Mouse (Mus musculus): ENCODE results near the gene Gm30083. TPM values are rescaled to one million over a fixed set of nuclear protein-coding genes. Genes with fewer than 3 reads are reported as not detected.
A peak's percentile ranks its signal among the peaks of the same experiment; 100 is the strongest.

The Gm30083 gene
- polyA plus RNA-seq, 1 experiment from 2014 or later = not detected

- Histone ChIP-seq H3K36me3 (ENCODE audit: control insufficient read depth, insufficient read depth) (no peaks in the 10 kb centered on the region), H3K4me1 (ENCODE audit: control insufficient read depth, insufficient read depth, low read length) (no peaks in the 10 kb centered on the region; the same call in 1 of the 2 replicates), H3K9me3 (replicated peaks; ENCODE audit: control insufficient read depth, low read length) (no peaks in the 10 kb centered on the region), H3K9ac (ENCODE audit: low read length) (no peak overlapping the region), H3K27me3 (ENCODE audit: control insufficient read depth, insufficient read depth, low read length) (peaks cover 10% of the 10 kb centered on the region), H3K4me2 (ENCODE audit: low read depth, low read length) (no peak overlapping the region), H3K27ac (ENCODE audit: low read length) (no peak overlapping the region), H3K4me3 (ENCODE audit: low read length) (no peak overlapping the region)
- no peak for ATAC-seq (replicated peaks; ENCODE audit: extremely low read depth, insufficient read depth, low FRiP score)
- WGBS = 41% methylated on average over 7 of the region's 7 CpGs
Observed at GRCm38 (mm10) chr14:33977748-33978147, 37.2 kb downstream of the Gm30083 start.

GRCm38 (mm10) chr14:33974752-33975151 lies 40.2 kb downstream of the Gm30083 start:
- no peak overlapping the region for H3K4me3 ChIP-seq (ENCODE audit: low read length)
- peaks cover 10% of the 10 kb centered on the region for H3K27me3 ChIP-seq (ENCODE audit: control insufficient read depth, insufficient read depth, low read length)
- no peak for ATAC-seq (replicated peaks; ENCODE audit: extremely low read depth, insufficient read depth, low FRiP score)
- WGBS = 63% methylated on average over 5 of the region's 5 CpGs
- H3K27ac ChIP-seq (ENCODE audit: low read length) = no peak overlapping the region
- no peaks in the 10 kb centered on the region; the same call in 1 of the 2 replicates for H3K4me1 ChIP-seq (ENCODE audit: control insufficient read depth, insufficient read depth, low read length)
- H3K9ac ChIP-seq (ENCODE audit: low read length) = no peak overlapping the region
- H3K36me3 ChIP-seq (ENCODE audit: control insufficient read depth, insufficient read depth) = no peaks in the 10 kb centered on the region
- no peaks in the 10 kb centered on the region for H3K9me3 ChIP-seq (replicated peaks; ENCODE audit: control insufficient read depth, low read length)
- no peak overlapping the region for H3K4me2 ChIP-seq (ENCODE audit: low read depth, low read length)

GRCm38 (mm10) chr14:33972679-33973078 lies 42.3 kb downstream of the Gm30083 start:
- H3K36me3 ChIP-seq (ENCODE audit: control insufficient read depth, insufficient read depth) = no peaks in the 10 kb centered on the region
- H3K27ac ChIP-seq (ENCODE audit: low read length) = no peak overlapping the region
- ATAC-seq (replicated peaks; ENCODE audit: extremely low read depth, insufficient read depth, low FRiP score) = no peak
- no peak overlapping the region for H3K4me2 ChIP-seq (ENCODE audit: low read depth, low read length)
- peaks cover under 1% of the 10 kb centered on the region; the same call in 1 of the 2 replicates for H3K27me3 ChIP-seq (ENCODE audit: control insufficient read depth, insufficient read depth, low read length)
- 42% methylated on average over 7 of the region's 7 CpGs for WGBS
- H3K4me3 ChIP-seq (ENCODE audit: low read length) = no peak overlapping the region
- no peaks in the 10 kb centered on the region for H3K9me3 ChIP-seq (replicated peaks; ENCODE audit: control insufficient read depth, low read length)
- no peaks in the 10 kb centered on the region for H3K4me1 ChIP-seq (ENCODE audit: control insufficient read depth, insufficient read depth, low read length)
- no peak overlapping the region for H3K9ac ChIP-seq (ENCODE audit: low read length)

- no peaks in the 10 kb centered on the region for H3K4me1 ChIP-seq (ENCODE audit: control insufficient read depth, insufficient read depth, low read length)
- H3K36me3 ChIP-seq (ENCODE audit: control insufficient read depth, insufficient read depth) = no peaks in the 10 kb centered on the region
- 53% methylated on average over 7 of the region's 7 CpGs for WGBS
- no peaks in the 10 kb centered on the region for H3K27me3 ChIP-seq (ENCODE audit: control insufficient read depth, insufficient read depth, low read length)
- H3K4me3 ChIP-seq (ENCODE audit: low read length) = no peak overlapping the region
- H3K27ac ChIP-seq (ENCODE audit: low read length) = no peak overlapping the region
- H3K9me3 ChIP-seq (replicated peaks; ENCODE audit: control insufficient read depth, low read length) = no peaks in the 10 kb centered on the region
- H3K9ac ChIP-seq (ENCODE audit: low read length) = no peak overlapping the region
- ATAC-seq (replicated peaks; ENCODE audit: extremely low read depth, insufficient read depth, low FRiP score) = no peak
- no peak overlapping the region for H3K4me2 ChIP-seq (ENCODE audit: low read depth, low read length)
Observed at GRCm38 (mm10) chr14:33965675-33966074, 49.3 kb downstream of the Gm30083 start.

GRCm38 (mm10) chr14:33959341-33959740 lies 55.6 kb downstream of the Gm30083 start:
- WGBS = 9% methylated on average over 9 of the region's 9 CpGs
- Histone ChIP-seq H3K4me3 (ENCODE audit: low read length) (no peak overlapping the region), H3K9me3 (replicated peaks; ENCODE audit: control insufficient read depth, low read length) (no peaks in the 10 kb centered on the region), H3K9ac (ENCODE audit: low read length) (no peak overlapping the region), H3K4me2 (ENCODE audit: low read depth, low read length) (no peak overlapping the region), H3K36me3 (ENCODE audit: control insufficient read depth, insufficient read depth) (no peaks in the 10 kb centered on the region), H3K4me1 (ENCODE audit: control insufficient read depth, insufficient read depth, low read length) (peaks cover 4% of the 10 kb centered on the region), H3K27ac (ENCODE audit: low read length) (no peak overlapping the region), H3K27me3 (ENCODE audit: control insufficient read depth, insufficient read depth, low read length) (no peaks in the 10 kb centered on the region; the same call in 1 of the 2 replicates)
- 0 out of 2 replicates have a peak, but pooled peaks have one; percentile 12 for ATAC-seq (replicated peaks; ENCODE audit: extremely low read depth, insufficient read depth, low FRiP score)

GRCm38 (mm10) chr14:33958841-33959240 lies 56.1 kb downstream of the Gm30083 start:
- ATAC-seq (replicated peaks; ENCODE audit: extremely low read depth, insufficient read depth, low FRiP score) = no peak
- H3K27me3 ChIP-seq (ENCODE audit: control insufficient read depth, insufficient read depth, low read length) = no peaks in the 10 kb centered on the region; the same call in 1 of the 2 replicates
- no peak overlapping the region for H3K4me2 ChIP-seq (ENCODE audit: low read depth, low read length)
- peaks cover 4% of the 10 kb centered on the region for H3K4me1 ChIP-seq (ENCODE audit: control insufficient read depth, insufficient read depth, low read length)
- no peak overlapping the region for H3K9ac ChIP-seq (ENCODE audit: low read length)
- WGBS = 15% methylated on average over 3 of the region's 3 CpGs
- no peaks in the 10 kb centered on the region for H3K9me3 ChIP-seq (replicated peaks; ENCODE audit: control insufficient read depth, low read length)
- no peaks in the 10 kb centered on the region for H3K36me3 ChIP-seq (ENCODE audit: control insufficient read depth, insufficient read depth)
- no peak overlapping the region for H3K4me3 ChIP-seq (ENCODE audit: low read length)
- H3K27ac ChIP-seq (ENCODE audit: low read length) = no peak overlapping the region

- no peak overlapping the region for H3K27ac ChIP-seq (ENCODE audit: low read length)
- H3K36me3 ChIP-seq (ENCODE audit: control insufficient read depth, insufficient read depth) = no peaks in the 10 kb centered on the region
- H3K9ac ChIP-seq (ENCODE audit: low read length) = no peak overlapping the region
- peaks cover 4% of the 10 kb centered on the region for H3K4me1 ChIP-seq (ENCODE audit: control insufficient read depth, insufficient read depth, low read length)
- no peak for ATAC-seq (replicated peaks; ENCODE audit: extremely low read depth, insufficient read depth, low FRiP score)
- WGBS = 48% methylated on average over 4 of the region's 4 CpGs
- no peaks in the 10 kb centered on the region for H3K9me3 ChIP-seq (replicated peaks; ENCODE audit: control insufficient read depth, low read length)
- H3K4me3 ChIP-seq (ENCODE audit: low read length) = no peak overlapping the region
- no peaks in the 10 kb centered on the region; the same call in 1 of the 2 replicates for H3K27me3 ChIP-seq (ENCODE audit: control insufficient read depth, insufficient read depth, low read length)
- no peak overlapping the region for H3K4me2 ChIP-seq (ENCODE audit: low read depth, low read length)
Observed at GRCm38 (mm10) chr14:33958186-33958585, 56.8 kb downstream of the Gm30083 start.

GRCm38 (mm10) chr14:33956055-33956454 lies 58.9 kb downstream of the Gm30083 start:
- 66% methylated on average over 13 of the region's 13 CpGs for WGBS
- H3K4me2 ChIP-seq (ENCODE audit: low read depth, low read length) = no peak overlapping the region
- no peaks in the 10 kb centered on the region for H3K36me3 ChIP-seq (ENCODE audit: control insufficient read depth, insufficient read depth)
- H3K9ac ChIP-seq (ENCODE audit: low read length) = no peak overlapping the region
- no peaks in the 10 kb centered on the region; the same call in 1 of the 2 replicates for H3K27me3 ChIP-seq (ENCODE audit: control insufficient read depth, insufficient read depth, low read length)
- H3K27ac ChIP-seq (ENCODE audit: low read length) = no peak overlapping the region
- H3K4me3 ChIP-seq (ENCODE audit: low read length) = no peak overlapping the region
- ATAC-seq (replicated peaks; ENCODE audit: extremely low read depth, insufficient read depth, low FRiP score) = no peak
- H3K4me1 ChIP-seq (ENCODE audit: control insufficient read depth, insufficient read depth, low read length) = peaks cover 4% of the 10 kb centered on the region
- no peaks in the 10 kb centered on the region for H3K9me3 ChIP-seq (replicated peaks; ENCODE audit: control insufficient read depth, low read length)

- peaks cover 3% of the 10 kb centered on the region for H3K4me1 ChIP-seq (ENCODE audit: control insufficient read depth, insufficient read depth, low read length)
- H3K36me3 ChIP-seq (ENCODE audit: control insufficient read depth, insufficient read depth) = no peaks in the 10 kb centered on the region
- no peaks in the 10 kb centered on the region; the same call in 1 of the 2 replicates for H3K27me3 ChIP-seq (ENCODE audit: control insufficient read depth, insufficient read depth, low read length)
- no peak within 1 kb of the TSS for H3K9ac ChIP-seq (ENCODE audit: low read length)
- H3K9me3 ChIP-seq (replicated peaks; ENCODE audit: control insufficient read depth, low read length) = no peaks in the 10 kb centered on the region
- no peak within 1 kb of the TSS for H3K27ac ChIP-seq (ENCODE audit: low read length)
- WGBS = 85% methylated on average over 5 of the region's 5 CpGs
- no peak within 1 kb of the TSS for H3K4me3 ChIP-seq (ENCODE audit: low read length)
- ATAC-seq (replicated peaks; ENCODE audit: extremely low read depth, insufficient read depth, low FRiP score) = no peak
- H3K4me2 ChIP-seq (ENCODE audit: low read depth, low read length) = no peak within 1 kb of the TSS
Observed at GRCm38 (mm10) chr14:33953761-33954160, 61.2 kb downstream of the Gm30083 start, which contains the start of gene Rbp3. Rbp3 (plus strand) TSS chr14:33954003.
